Mouse (Mus musculus) embryonic facial prominence, embryonic 12.5 days (tissue): ENCODE results near the gene Pet100. TPM values are rescaled to one million over a fixed set of nuclear protein-coding genes. Genes with fewer than 3 reads are reported as not detected.

Source experiments
- ATAC-seq: fragments of 200-750 bp; cut with Nextera tagmentation; 2 replicates; pipeline ENCODE4 v1.8.0; 2017; ENCODE audit not compliant: insufficient number of reproducible peaks, insufficient read depth, low FRiP score, low TSS enrichment
- H3K27ac ChIP-seq: fragments of 300-500 bp; sonication (generic); 2 replicates; pipeline ENCODE4 v1.5.1; 2016; ENCODE audit warnings: mild to moderate bottlenecking
- H3K27me3 ChIP-seq: fragments of 300-500 bp; sonication (generic); 2 replicates; pipeline ENCODE4 v1.6.1; 2016; ENCODE audit warnings: mild to moderate bottlenecking, moderate library complexity
- H3K36me3 ChIP-seq: fragments of 300-500 bp; sonication (generic); 2 replicates; pipeline ENCODE4 v1.6.1; 2016; ENCODE audit warnings: mild to moderate bottlenecking
- H3K4me1 ChIP-seq: fragments of 300-500 bp; sonication (generic); 2 replicates; pipeline ENCODE4 v1.6.1; 2016
- H3K4me2 ChIP-seq: fragments of 300-500 bp; sonication (generic); replicated peaks from 2 replicates; pipeline ENCODE4 v1.6.1; 2016; ENCODE audit warnings: mild to moderate bottlenecking, moderate library complexity
- H3K4me3 ChIP-seq: fragments of 300-500 bp; sonication (generic); 2 replicates; pipeline ENCODE4 v1.5.1; 2016; ENCODE audit warnings: mild to moderate bottlenecking
- H3K9ac ChIP-seq: fragments of 300-500 bp; sonication (generic); 2 replicates; pipeline ENCODE4 v1.6.1; 2016; ENCODE audit warnings: mild to moderate bottlenecking, moderate library complexity
- H3K9me3 ChIP-seq: fragments of 300-500 bp; sonication (generic); 2 replicates; pipeline ENCODE4 v1.6.1; 2016; ENCODE audit warnings: mild to moderate bottlenecking, moderate library complexity
- WGBS: fragments of 180-500 bp; shearing (Covaris S2); methylation state at CpG from one replicate; pipeline ENCODE4 v1.1.7; 2016; 5-methylcytosine and 5-hydroxymethylcytosine counted together
- polyA plus RNA-seq: library from polyadenylated mRNA; unstranded; fragments of >200 nt; fragmentation: Nextera tagmentation; extraction: Ambion mirVana; gene quantifications from 2 replicates; pipeline ENCODE4 v1.2.1, GENCODE M21; 2016

The Pet100 gene
- polyA plus RNA-seq, 1 experiment from 2014 or later, result 103 TPM

DNA sequence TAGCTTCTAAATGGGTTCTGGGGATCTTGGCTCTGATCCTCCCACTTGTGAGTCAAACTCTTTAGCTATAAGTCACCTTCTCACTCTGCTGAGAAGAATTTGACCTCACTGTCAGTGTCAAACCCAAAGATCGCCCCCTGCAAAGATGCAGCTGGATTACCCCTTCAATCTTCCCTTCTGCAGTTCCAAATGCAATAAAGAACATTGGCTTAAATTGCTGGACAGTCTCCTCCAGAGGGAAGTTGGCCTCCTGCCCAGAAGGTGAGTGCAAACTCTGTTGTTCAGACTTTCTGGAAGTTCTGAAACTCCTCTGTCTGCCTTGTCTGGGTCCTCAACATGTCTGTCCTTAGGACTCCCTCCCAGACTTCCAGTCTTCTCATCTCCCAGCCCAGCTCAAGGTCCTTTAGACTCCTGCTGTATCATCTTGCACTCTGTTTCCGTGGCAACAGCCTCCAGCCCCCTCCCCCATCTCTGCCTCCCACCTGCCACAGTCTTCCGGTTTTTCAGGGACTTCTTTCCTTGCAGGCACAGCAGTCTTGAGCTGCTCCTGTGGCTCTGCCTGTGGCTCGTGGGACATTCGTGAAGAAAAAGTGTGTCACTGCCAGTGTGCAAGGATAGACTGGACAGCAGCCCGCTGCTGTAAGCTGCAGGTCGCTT, 35.5 kb downstream of the Pet100 start:
- H3K27ac ChIP-seq, result no peak overlapping the region
- H3K9me3 ChIP-seq, result no peaks in the 10 kb centered on the region
- H3K4me1 ChIP-seq, result peaks cover 8% of the 10 kb centered on the region
- 0 out of 2 replicates have a peak overlapping the region, but pooled peaks have one; percentile 19 for H3K9ac ChIP-seq
- no peaks in the 10 kb centered on the region for H3K36me3 ChIP-seq
- peak; percentile 38; the same call in 1 of the 2 replicates for ATAC-seq
- no peak overlapping the region for H3K4me3 ChIP-seq
- H3K27me3 ChIP-seq, result no peaks in the 10 kb centered on the region
- 24% methylated on average over 7 of the region's 7 CpGs for WGBS
- peak overlapping the region; percentile 17; the same call in 1 of the 2 replicates for H3K4me2 ChIP-seq

DNA sequence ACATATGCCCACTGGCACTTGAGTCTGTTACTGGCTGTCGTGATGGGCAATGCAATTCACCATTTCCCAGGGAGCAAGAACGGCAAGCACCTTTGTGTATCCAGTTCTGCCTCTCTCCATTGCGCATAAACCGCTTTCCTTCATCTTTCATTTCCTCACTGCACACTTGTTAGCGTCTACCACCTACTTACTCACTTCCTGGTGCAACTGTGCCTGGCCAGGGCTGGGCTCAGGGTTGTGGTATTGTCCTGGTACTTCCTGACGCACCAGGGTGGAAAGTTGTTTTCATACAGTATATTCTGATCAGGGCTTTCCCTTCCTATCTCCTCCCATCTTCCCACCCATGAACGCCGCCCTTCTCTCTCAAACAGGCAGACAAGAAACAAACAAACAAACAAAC, 39.5 kb downstream of the Pet100 start:
- Histone ChIP-seq H3K9ac (no peak overlapping the region), H3K4me2 (no peak overlapping the region), H3K9me3 (no peaks in the 10 kb centered on the region), H3K4me3 (no peak overlapping the region), H3K27ac (no peak overlapping the region), H3K27me3 (no peaks in the 10 kb centered on the region), H3K4me1 (peaks cover 8% of the 10 kb centered on the region), H3K36me3 (no peaks in the 10 kb centered on the region)
- 79% methylated on average over 8 of the region's 8 CpGs for WGBS
- ATAC-seq, result no peak

DNA sequence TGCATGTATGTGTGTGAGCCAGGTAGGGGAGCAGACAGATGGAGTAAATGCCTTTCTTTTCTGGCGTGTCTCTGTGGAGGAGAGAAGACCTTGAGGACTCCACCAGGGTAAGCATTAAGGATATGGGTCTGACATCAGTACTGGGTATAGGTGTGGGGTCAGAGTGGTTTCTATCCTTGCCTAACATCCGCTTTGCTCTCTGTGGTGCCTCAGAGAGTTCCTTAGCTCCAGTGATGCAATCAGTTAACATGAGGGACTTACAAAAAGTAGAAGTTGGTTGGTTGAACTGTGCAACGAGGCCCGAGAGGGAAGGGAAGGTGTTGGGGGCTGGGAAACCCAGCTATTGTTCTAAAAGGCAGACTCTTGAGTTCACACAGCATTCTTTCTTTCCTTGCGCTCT, 43.1 kb downstream of the Pet100 start:
- H3K9me3 ChIP-seq, result no peaks in the 10 kb centered on the region
- WGBS, result 59% methylated on average over 5 of the region's 5 CpGs

DNA sequence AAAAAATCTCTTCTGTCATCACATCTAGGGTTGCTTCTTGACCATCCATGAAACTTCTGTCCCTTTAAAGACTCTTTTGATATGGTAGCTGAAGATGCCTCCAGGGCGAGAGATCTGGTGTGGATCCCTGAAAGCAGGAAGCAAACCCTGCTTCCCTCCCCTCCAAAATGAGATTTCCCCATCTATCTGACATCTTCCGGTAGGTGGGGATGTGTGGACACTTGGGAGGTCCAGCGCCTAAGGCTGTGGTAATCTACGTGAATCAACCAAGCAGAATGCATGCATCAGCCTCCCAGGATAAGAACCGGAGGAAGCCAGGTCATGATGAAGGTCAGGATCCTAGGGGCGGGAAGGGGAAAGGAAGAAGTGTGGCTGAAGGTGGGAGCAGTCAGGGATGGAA, 44.2 kb downstream of the Pet100 start, which contains the start of gene Mcemp1:
Gene Mcemp1, plus strand, starts transcription at position 248 of the 400 bp plus-strand sequence.
- Histone ChIP-seq H3K27ac (no peak within 1 kb of the TSS), H3K9me3 (no peaks in the 10 kb centered on the region), H3K9ac (no peak within 1 kb of the TSS), H3K36me3 (no peaks in the 10 kb centered on the region), H3K4me2 (no peak within 1 kb of the TSS), H3K4me1 (no peaks in the 10 kb centered on the region), H3K27me3 (no peaks in the 10 kb centered on the region), H3K4me3 (no peak within 1 kb of the TSS)
- ATAC-seq, result no peak
- 63% methylated on average over 6 of the region's 6 CpGs for WGBS

More for the DNA sequence above, 43.1 kb downstream of the Pet100 start:
- H3K27me3 ChIP-seq, result no peaks in the 10 kb centered on the region
- H3K9ac ChIP-seq, result no peak overlapping the region
- H3K27ac ChIP-seq, result no peak overlapping the region
- ATAC-seq, result no peak
- H3K4me2 ChIP-seq, result no peak overlapping the region
- no peaks in the 10 kb centered on the region for H3K36me3 ChIP-seq
- H3K4me3 ChIP-seq, result no peak overlapping the region
- H3K4me1 ChIP-seq, result no peaks in the 10 kb centered on the region

DNA sequence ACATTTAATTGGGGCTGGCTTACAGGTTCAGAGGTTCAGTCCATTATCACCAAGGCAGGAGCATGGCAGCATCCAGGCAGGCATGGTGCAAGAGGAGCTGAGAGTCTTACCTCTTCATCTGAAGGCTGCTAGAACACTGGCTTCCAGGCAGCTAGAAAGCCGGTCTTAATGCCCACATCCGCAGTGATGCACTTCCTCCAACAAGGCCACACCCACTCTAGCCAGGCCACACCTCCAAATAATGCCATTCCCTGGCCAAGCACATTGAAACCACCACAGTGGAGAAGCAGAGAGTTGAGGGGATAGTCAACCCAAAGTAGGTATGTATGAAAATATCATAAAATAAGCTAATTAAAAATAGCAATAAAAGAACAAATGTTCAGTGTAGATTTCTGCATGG, 49.0 kb downstream of the Pet100 start:
- WGBS, result 75% methylated on average over 2 of the region's 2 CpGs
- H3K4me2 ChIP-seq, result no peak overlapping the region
- H3K27ac ChIP-seq, result no peak overlapping the region
- no peaks in the 10 kb centered on the region for H3K27me3 ChIP-seq
- H3K4me1 ChIP-seq, result no peaks in the 10 kb centered on the region
- no peak overlapping the region for H3K9ac ChIP-seq
- no peaks in the 10 kb centered on the region for H3K9me3 ChIP-seq
- no peak for ATAC-seq
- no peaks in the 10 kb centered on the region for H3K36me3 ChIP-seq
- H3K4me3 ChIP-seq, result no peak overlapping the region

DNA sequence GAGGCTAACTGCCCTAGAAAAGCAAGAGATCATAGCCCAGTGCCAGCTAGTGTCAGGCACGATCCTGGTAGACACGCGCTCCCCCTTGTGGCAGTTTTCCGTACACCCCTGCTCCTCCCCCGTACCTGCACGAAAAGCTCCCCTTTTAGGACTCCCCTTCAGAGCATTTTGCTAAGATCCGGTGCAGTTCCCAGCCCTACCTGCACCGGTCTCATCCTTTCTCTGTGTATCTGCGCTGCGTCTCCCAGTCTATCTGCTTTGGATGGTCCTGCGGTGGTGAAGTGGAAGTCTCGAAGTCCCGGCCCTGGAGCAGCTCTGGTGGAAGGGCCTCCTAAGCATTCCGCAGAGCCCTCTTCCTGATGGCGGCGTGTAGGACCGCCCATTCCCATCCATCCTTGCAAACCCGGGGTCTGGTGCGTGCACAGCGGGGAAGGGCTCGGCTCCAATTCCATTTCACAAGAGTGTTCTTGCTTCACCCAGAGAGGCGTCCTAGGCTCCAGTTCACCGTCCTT, 50.7 kb downstream of the Pet100 start, which contains the start of gene Fcor:
Gene Fcor, minus strand, starts transcription at position 383 of the 512 bp plus-strand sequence.
- Histone ChIP-seq H3K36me3 (no peaks in the 10 kb centered on the region), H3K9ac (peak within 1 kb of the TSS; percentile 51), H3K4me1 (no peaks in the 10 kb centered on the region), H3K9me3 (no peaks in the 10 kb centered on the region), H3K4me2 (peak within 1 kb of the TSS; percentile 53), H3K27me3 (no peaks in the 10 kb centered on the region), H3K27ac (peak within 1 kb of the TSS; percentile 67), H3K4me3 (peak within 1 kb of the TSS; percentile 49)
- under 1% methylated on average over 23 of the region's 23 CpGs for WGBS
- peak; percentile 85 for ATAC-seq

DNA sequence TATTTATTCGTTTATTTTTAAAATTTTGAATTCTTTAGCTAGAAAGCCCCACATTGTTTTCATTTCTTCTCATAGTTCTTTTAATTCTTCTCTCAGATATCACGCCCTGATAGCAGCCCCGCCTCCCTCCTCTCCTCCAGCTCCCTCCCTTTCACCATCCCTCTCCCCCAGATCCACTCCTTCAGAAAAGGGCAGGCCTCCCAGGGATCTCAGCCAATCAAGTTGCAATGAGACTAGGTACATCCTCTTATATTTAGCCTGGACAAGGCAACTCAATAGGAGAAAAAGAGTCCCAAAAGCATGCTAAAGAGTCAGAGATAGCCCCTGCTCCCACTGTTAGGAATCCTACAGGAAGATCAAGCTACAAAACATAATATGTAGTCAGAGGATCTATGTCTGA, 53.3 kb downstream of the Pet100 start:
- no peaks in the 10 kb centered on the region for H3K9me3 ChIP-seq
- H3K27ac ChIP-seq, result no peak overlapping the region
- no peak overlapping the region for H3K4me2 ChIP-seq
- peaks cover 9% of the 10 kb centered on the region for H3K36me3 ChIP-seq
- H3K4me1 ChIP-seq, result peaks cover 3% of the 10 kb centered on the region; the same call in 1 of the 2 replicates
- H3K27me3 ChIP-seq, result no peaks in the 10 kb centered on the region
- ATAC-seq, result no peak
- WGBS, result 52% methylated on average over 3 of the region's 3 CpGs
- no peak overlapping the region for H3K9ac ChIP-seq
- H3K4me3 ChIP-seq, result no peak overlapping the region

Other genes starting within 250 kb of the Pet100 start
- 11.4 and 13.0 TPM in 2 replicates for gene Arhgef18, start 228.5 kb upstream of the Pet100 start, polyA plus RNA-seq
- 5.0 and 6.1 TPM in 2 replicates for gene Pex11g, start 153.9 kb upstream of the Pet100 start, polyA plus RNA-seq
- 0.10 TPM in 1 of 2 replicates, not detected in the other for gene Tex45, start 150.7 kb upstream of the Pet100 start, polyA plus RNA-seq
- gene Zfp358, start 128.4 kb upstream of the Pet100 start, polyA plus RNA-seq, result 66.4 and 67.9 TPM in 2 replicates
- gene Mcoln1, start 121.1 kb upstream of the Pet100 start, polyA plus RNA-seq, result 62.0 and 66.2 TPM in 2 replicates
- gene Pnpla6, start 106.2 kb upstream of the Pet100 start, polyA plus RNA-seq, result 29.0 and 29.6 TPM in 2 replicates
- gene C330021F23Rik, start 53.6 kb upstream of the Pet100 start, polyA plus RNA-seq, result 1.8 TPM in 2 replicates
- gene Camsap3, start 34.3 kb upstream of the Pet100 start, polyA plus RNA-seq, result 9.1 and 10.0 TPM in 2 replicates
- gene Xab2, start 232 bp upstream of the Pet100 start, polyA plus RNA-seq, result 65.1 and 66.7 TPM in 2 replicates
- 1.5 and 2.0 TPM in 2 replicates for gene Pcp2, start 4.0 kb downstream of the Pet100 start, polyA plus RNA-seq
- 27.4 and 28.8 TPM in 2 replicates for gene Stxbp2, start 9.4 kb downstream of the Pet100 start, polyA plus RNA-seq
- gene Retn, start 34.2 kb downstream of the Pet100 start, polyA plus RNA-seq, result 0.38 TPM in 1 of 2 replicates, not detected in the other
- 0.10 and 0.20 TPM in 2 replicates for gene Mcemp1, start 44.2 kb downstream of the Pet100 start, polyA plus RNA-seq
- 11.5 and 16.5 TPM in 2 replicates for gene Fcor, start 50.8 kb downstream of the Pet100 start, polyA plus RNA-seq
- 39.7 and 41.0 TPM in 2 replicates for gene Trappc5, start 54.8 kb downstream of the Pet100 start, polyA plus RNA-seq
- gene Fcer2a, start 72.6 kb downstream of the Pet100 start, polyA plus RNA-seq, result 0.15 and 0.23 TPM in 2 replicates
- not detected in 2 replicates for gene Clec4g, start 99.1 kb downstream of the Pet100 start, polyA plus RNA-seq
- gene Cd209a, start 127.4 kb downstream of the Pet100 start, polyA plus RNA-seq, result not detected in 2 replicates
- not detected in 2 replicates for gene Cd209e, start 232.8 kb downstream of the Pet100 start, polyA plus RNA-seq